Mouse (Mus musculus): ENCODE results near the gene 2410004P03Rik. TPM values are rescaled to one million over a fixed set of nuclear protein-coding genes. Genes with fewer than 3 reads are reported as not detected.

Gene 2410004P03Rik
- 0.09 and 0.44 TPM in 2 replicates for polyA plus RNA-seq (2015; fragmentation: Nextera tagmentation; extraction: Ambion mirVana)

GRCm38 (mm10) chr12:17011100-17011870 lies at the start of gene 2410004P03Rik:
Gene 2410004P03Rik (minus strand): TSS chr12:17011727.
- Histone ChIP-seq H3K27me3 (replicated peaks) (no peaks in the 10 kb centered on the region), H3K4me3 (replicated peaks) (peak within 1 kb of the TSS; percentile 44), H3K4me1 (replicated peaks) (peaks cover 3% of the 10 kb centered on the region; the same call in 1 of the 2 replicates), H3K9ac (peak within 1 kb of the TSS; percentile 35; the same call in 1 of the 2 replicates), H3K36me3 (no peaks in the 10 kb centered on the region), H3K27ac (no peak within 1 kb of the TSS), H3K9me3 (no peaks in the 10 kb centered on the region), H3K4me2 (replicated peaks) (peak within 1 kb of the TSS; percentile 75)
- 9% methylated on average over 29 of the region's 29 CpGs for whole genome bisulfite sequencing
- peak; percentile 82 for ATAC-seq

GRCm38 (mm10) chr12:17061183-17061722 lies 49.7 kb upstream of the 2410004P03Rik start:
- Histone ChIP-seq H3K4me1 (replicated peaks) (no peaks in the 10 kb centered on the region), H3K9me3 (no peaks in the 10 kb centered on the region), H3K27me3 (replicated peaks) (no peaks in the 10 kb centered on the region), H3K4me2 (replicated peaks) (no peak overlapping the region), H3K4me3 (replicated peaks) (no peak overlapping the region), H3K36me3 (no peaks in the 10 kb centered on the region), H3K9ac (no peak overlapping the region), H3K27ac (no peak overlapping the region)
- no peak for ATAC-seq
- 36% methylated on average over 7 of the region's 7 CpGs for WGBS

- no peak for ATAC-seq
- Histone ChIP-seq H3K4me1 (replicated peaks) (no peaks in the 10 kb centered on the region), H3K27ac (no peak overlapping the region)
Measured at GRCm38 (mm10) chr12:17058490-17058889, 47.0 kb upstream of the 2410004P03Rik start.

GRCm38 (mm10) chr12:17057110-17057509 lies 45.6 kb upstream of the 2410004P03Rik start:
- no peaks in the 10 kb centered on the region for H3K36me3 ChIP-seq
- H3K9me3 ChIP-seq, result no peaks in the 10 kb centered on the region
- no peak overlapping the region for H3K4me2 ChIP-seq (replicated peaks)
- 81% methylated on average over 8 of the region's 8 CpGs for WGBS
- H3K9ac ChIP-seq, result no peak overlapping the region
- no peak overlapping the region for H3K27ac ChIP-seq
- H3K27me3 ChIP-seq (replicated peaks), result no peaks in the 10 kb centered on the region
- no peaks in the 10 kb centered on the region for H3K4me1 ChIP-seq (replicated peaks)
- no peak overlapping the region for H3K4me3 ChIP-seq (replicated peaks)
- no peak for ATAC-seq

More at GRCm38 (mm10) chr12:17058490-17058889, 47.0 kb upstream of the 2410004P03Rik start:
- Histone ChIP-seq H3K9me3 (no peaks in the 10 kb centered on the region), H3K36me3 (no peaks in the 10 kb centered on the region), H3K27me3 (replicated peaks) (no peaks in the 10 kb centered on the region), H3K4me3 (replicated peaks) (no peak overlapping the region), H3K4me2 (replicated peaks) (no peak overlapping the region), H3K9ac (no peak overlapping the region)
- WGBS, result 68% methylated on average over 10 of the region's 10 CpGs

- H3K4me2 ChIP-seq (replicated peaks), result no peak overlapping the region
- no peaks in the 10 kb centered on the region for H3K4me1 ChIP-seq (replicated peaks)
Measured at GRCm38 (mm10) chr12:17055766-17056165, 44.2 kb upstream of the 2410004P03Rik start.

GRCm38 (mm10) chr12:17054691-17055090 lies 43.2 kb upstream of the 2410004P03Rik start:
- Histone ChIP-seq H3K4me3 (replicated peaks) (no peak overlapping the region), H3K4me2 (replicated peaks) (no peak overlapping the region), H3K9me3 (no peaks in the 10 kb centered on the region), H3K27me3 (replicated peaks) (no peaks in the 10 kb centered on the region), H3K9ac (no peak overlapping the region), H3K27ac (no peak overlapping the region), H3K36me3 (no peaks in the 10 kb centered on the region), H3K4me1 (replicated peaks) (no peaks in the 10 kb centered on the region)
- 58% methylated on average over 4 of the region's 4 CpGs for WGBS
- no peak for ATAC-seq

More at GRCm38 (mm10) chr12:17055766-17056165, 44.2 kb upstream of the 2410004P03Rik start:
- no peaks in the 10 kb centered on the region for H3K9me3 ChIP-seq
- no peaks in the 10 kb centered on the region for H3K36me3 ChIP-seq
- H3K27ac ChIP-seq, result no peak overlapping the region
- no peak overlapping the region for H3K4me3 ChIP-seq (replicated peaks)
- no peak for ATAC-seq
- no peak overlapping the region for H3K9ac ChIP-seq
- no peaks in the 10 kb centered on the region for H3K27me3 ChIP-seq (replicated peaks)
- 88% methylated on average over 4 of the region's 4 CpGs for WGBS

GRCm38 (mm10) chr12:17052673-17053072 lies 41.1 kb upstream of the 2410004P03Rik start:
- H3K27me3 ChIP-seq (replicated peaks), result no peaks in the 10 kb centered on the region
- no peaks in the 10 kb centered on the region for H3K36me3 ChIP-seq
- no peak for ATAC-seq
- H3K4me1 ChIP-seq (replicated peaks), result no peaks in the 10 kb centered on the region
- no peak overlapping the region for H3K4me3 ChIP-seq (replicated peaks)
- H3K4me2 ChIP-seq (replicated peaks), result no peak overlapping the region
- H3K9ac ChIP-seq, result no peak overlapping the region
- H3K9me3 ChIP-seq, result no peaks in the 10 kb centered on the region
- H3K27ac ChIP-seq, result no peak overlapping the region
- 70% methylated on average over 2 of the region's 2 CpGs for WGBS

- no peak for ATAC-seq
- 25% methylated on average over 4 of the region's 4 CpGs for WGBS
- H3K4me1 ChIP-seq (replicated peaks), result no peaks in the 10 kb centered on the region
- no peak overlapping the region for H3K4me3 ChIP-seq (replicated peaks)
- no peak overlapping the region for H3K9ac ChIP-seq
- no peaks in the 10 kb centered on the region for H3K9me3 ChIP-seq
- no peak overlapping the region for H3K27ac ChIP-seq
- no peak overlapping the region for H3K4me2 ChIP-seq (replicated peaks)
- H3K36me3 ChIP-seq, result no peaks in the 10 kb centered on the region
- no peaks in the 10 kb centered on the region for H3K27me3 ChIP-seq (replicated peaks)
Measured at GRCm38 (mm10) chr12:17051057-17051456, 39.5 kb upstream of the 2410004P03Rik start.

GRCm38 (mm10) chr12:17049796-17050195 lies 38.3 kb upstream of the 2410004P03Rik start:
- no peaks in the 10 kb centered on the region for H3K27me3 ChIP-seq (replicated peaks)
- no peak overlapping the region for H3K9ac ChIP-seq
- H3K36me3 ChIP-seq, result no peaks in the 10 kb centered on the region
- WGBS, result 97% methylated on average over 1 of the region's 1 CpGs
- H3K4me3 ChIP-seq (replicated peaks), result no peak overlapping the region
- no peak overlapping the region for H3K27ac ChIP-seq
- no peak for ATAC-seq
- no peaks in the 10 kb centered on the region for H3K9me3 ChIP-seq
- H3K4me1 ChIP-seq (replicated peaks), result no peaks in the 10 kb centered on the region
- H3K4me2 ChIP-seq (replicated peaks), result no peak overlapping the region

GRCm38 (mm10) chr12:17048979-17049612 lies 37.6 kb upstream of the 2410004P03Rik start:
- Histone ChIP-seq H3K4me1 (replicated peaks) (no peaks in the 10 kb centered on the region), H3K4me2 (replicated peaks) (no peak overlapping the region), H3K36me3 (no peaks in the 10 kb centered on the region), H3K9me3 (no peaks in the 10 kb centered on the region), H3K4me3 (replicated peaks) (no peak overlapping the region), H3K9ac (no peak overlapping the region), H3K27ac (no peak overlapping the region), H3K27me3 (replicated peaks) (no peaks in the 10 kb centered on the region)
- WGBS, result 76% methylated on average over 7 of the region's 7 CpGs
- ATAC-seq, result no peak

GRCm38 (mm10) chr12:17043311-17043710 lies 31.8 kb upstream of the 2410004P03Rik start:
- no peak for ATAC-seq
- Histone ChIP-seq H3K4me2 (replicated peaks) (no peak overlapping the region), H3K9me3 (no peaks in the 10 kb centered on the region), H3K36me3 (no peaks in the 10 kb centered on the region), H3K27me3 (replicated peaks) (no peaks in the 10 kb centered on the region), H3K9ac (no peak overlapping the region), H3K4me3 (replicated peaks) (no peak overlapping the region), H3K27ac (no peak overlapping the region), H3K4me1 (replicated peaks) (no peaks in the 10 kb centered on the region)
- 48% methylated on average over 5 of the region's 5 CpGs for WGBS

- no peaks in the 10 kb centered on the region for H3K36me3 ChIP-seq
- H3K27me3 ChIP-seq (replicated peaks), result no peaks in the 10 kb centered on the region
- H3K9ac ChIP-seq, result no peak overlapping the region
- no peaks in the 10 kb centered on the region for H3K9me3 ChIP-seq
- no peak overlapping the region for H3K4me3 ChIP-seq (replicated peaks)
- H3K27ac ChIP-seq, result no peak overlapping the region
- no peaks in the 10 kb centered on the region for H3K4me1 ChIP-seq (replicated peaks)
- 24% methylated on average over 1 of the region's 1 CpGs for WGBS
- H3K4me2 ChIP-seq (replicated peaks), result no peak overlapping the region
- no peak for ATAC-seq
Measured at GRCm38 (mm10) chr12:17040567-17040966, 29.0 kb upstream of the 2410004P03Rik start.
